8 mouse cellular contexts compared by ENCODE assay signal in the genomic region with DNA sequence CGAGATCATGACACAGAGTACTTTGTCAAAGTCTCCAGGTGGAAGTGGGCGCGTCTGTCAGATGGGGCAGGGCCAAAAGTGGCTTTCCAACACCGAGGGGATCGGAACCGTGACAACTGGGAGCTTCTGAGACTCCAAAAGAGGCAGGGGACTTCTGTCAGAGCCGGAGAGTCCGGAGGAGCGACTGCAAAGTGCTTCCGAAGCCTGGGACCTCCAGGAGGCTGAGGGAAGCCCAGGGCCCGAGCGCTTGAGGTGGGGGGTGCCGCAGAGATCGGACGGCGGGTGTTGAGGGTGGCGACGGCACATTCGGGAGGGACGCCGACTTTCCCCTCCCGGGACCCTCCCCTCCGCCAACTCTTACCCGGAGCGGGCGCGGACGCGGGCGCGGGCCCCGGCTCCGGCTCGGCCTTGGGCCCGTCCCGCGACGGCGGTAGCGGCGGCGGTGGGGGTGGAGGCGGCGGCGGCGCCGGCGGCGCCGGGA. TPM values are rescaled to one million over a fixed set of nuclear protein-coding genes. Genes with fewer than 3 reads are reported as not detected.
DNase-seq lines count a peak whose midpoint lies in the region; ATAC-seq and TF ChIP-seq lines count a peak whose summit lies in the region.

No protein-coding gene starts in this region.

- TF ChIP-seq POLR2A in limb, embryonic 14.5 days (IDR thresholded peaks at IDR 0.05; ENCODE audit: borderline replicate concordance, extremely low read depth, insufficient read depth, insufficient read length), result no peak

- H3K27ac ChIP-seq in left cerebral cortex, adult 2 months, result peak overlapping the region; percentile 66
- H3K27ac ChIP-seq in forebrain, embryonic 16.5 days (ENCODE audit: low read length), result peak overlapping the region; percentile 69
- peak overlapping the region; percentile 61; the same call in 1 of the 2 replicates for H3K27ac ChIP-seq in limb, embryonic 14.5 days (replicated peaks; ENCODE audit: low read depth, low read length)

- peak overlapping the region; percentile 81 for H3K4me3 ChIP-seq in left cerebral cortex, adult 2 months
- H3K4me3 ChIP-seq in forebrain, embryonic 16.5 days (replicated peaks; ENCODE audit: low read length), result peak overlapping the region; percentile 93
- H3K4me3 ChIP-seq in limb, embryonic 14.5 days (replicated peaks; ENCODE audit: low read length), result peak overlapping the region; percentile 93

- peak overlapping the region; percentile 95 for H3K4me2 ChIP-seq in forebrain, embryonic 16.5 days (ENCODE audit: low read length)
- H3K4me2 ChIP-seq in limb, embryonic 14.5 days (replicated peaks; ENCODE audit: low read depth, low read length, severe bottlenecking), result peak overlapping the region; percentile 92

- H3K9me3 ChIP-seq in forebrain, embryonic 16.5 days (ENCODE audit: control insufficient read depth, low read length), result no peaks in the 10 kb centered on the region
- no peaks in the 10 kb centered on the region for H3K9me3 ChIP-seq in limb, embryonic 14.5 days (ENCODE audit: control insufficient read depth, low read length)

- TF ChIP-seq CTCF in left cerebral cortex, adult 2 months (IDR thresholded peaks at IDR 0.05), result no peak

- peaks cover 20% of the 10 kb centered on the region for H3K4me1 ChIP-seq in forebrain, embryonic 16.5 days (replicated peaks; ENCODE audit: control insufficient read depth, insufficient read depth, low read length)
- H3K4me1 ChIP-seq in limb, embryonic 14.5 days (ENCODE audit: control insufficient read depth, insufficient read depth, low read length), result peaks cover 14% of the 10 kb centered on the region

- ATAC-seq in forebrain, embryonic 16.5 days, result peak; percentile 59
- peak; percentile 45 for ATAC-seq in limb, embryonic 14.5 days (ENCODE audit: low FRiP score, low read depth)

- H3K36me3 ChIP-seq in forebrain, embryonic 16.5 days (ENCODE audit: control insufficient read depth, insufficient read depth), result peaks cover 28% of the 10 kb centered on the region
- H3K36me3 ChIP-seq in limb, embryonic 14.5 days (ENCODE audit: control insufficient read depth, insufficient read depth, low read length), result peaks cover 34% of the 10 kb centered on the region
- H3K36me3 ChIP-seq in splenic B cell, adult 2 months (ENCODE audit: control insufficient read depth, insufficient read depth, low read length, poor library complexity, severe bottlenecking), result peaks cover 2% of the 10 kb centered on the region

- whole genome bisulfite sequencing in forebrain, embryonic 16.5 days, result 0% methylated on average over 43 of the region's 50 CpGs
- WGBS in limb, embryonic 14.5 days, result 0% methylated on average over 18 of the region's 50 CpGs

- intact Hi-C loops in left cerebral cortex, adult 2 months (cut with DNase I), result loop anchor here (2.0 kb wide), 1 partner anchor 25 kb away; the partner anchor contains the start of gene Wiz
- intact Hi-C loops in left cerebral cortex, postnatal 14 days (cut with DNase I), result loop anchor here (2.0 kb wide), 1 partner anchor 19 kb away; no protein-coding TSS in a partner anchor

- no peaks in the 10 kb centered on the region for H3K27me3 ChIP-seq in forebrain, embryonic 16.5 days (replicated peaks; ENCODE audit: control insufficient read depth, insufficient read depth, low read length)
- no peaks in the 10 kb centered on the region for H3K27me3 ChIP-seq in limb, embryonic 14.5 days (ENCODE audit: control insufficient read depth, insufficient read depth, low read length)
- H3K27me3 ChIP-seq in splenic B cell, adult 2 months (ENCODE audit: control insufficient read depth, insufficient read depth, low read length, poor library complexity, severe bottlenecking), result no peaks in the 10 kb centered on the region

- DNase-seq in left cerebral cortex, adult 2 months (ENCODE audit: extremely low spot score in 1 of 2, low spot score in 2 of 2), result no peak
- DNase-seq in left cerebral cortex, postnatal 14 days (ENCODE audit: low spot score in 2 of 2), result no peak
- DNase-seq in NIH3T3 (ENCODE audit: low read depth), result peak; percentile 16
- DNase-seq in limb, embryonic 14.5 days (ENCODE audit: low spot score), result no peak
- DNase-seq in splenic B cell, adult 2 months (ENCODE audit: low read depth, low spot score), result peak; percentile 13
- no peak for DNase-seq in adrenal gland, adult 8-10 months
- no peak for DNase-seq in left cerebral cortex, adult 11 months (ENCODE audit: low spot score)

- peak overlapping the region; percentile 93 for H3K9ac ChIP-seq in forebrain, embryonic 16.5 days (replicated peaks; ENCODE audit: low read depth, low read length)
- peak overlapping the region; percentile 97 for H3K9ac ChIP-seq in limb, embryonic 14.5 days (ENCODE audit: low read depth, low read length, severe bottlenecking)

RNA-seq across cellular contexts. Expression of gene Akap8l, which starts 13.5 kb away (rescaled TPM):
- 100 to 1,000 TPM; 230 to 236 TPM for total RNA-seq in left cerebral cortex, adult 2 months (2021)
- 100 to 1,000 TPM; 164 to 175 TPM for total RNA-seq in left cerebral cortex, postnatal 14 days (2021)
- polyA plus RNA-seq in forebrain, embryonic 16.5 days (2015; fragmentation: Nextera tagmentation; extraction: Ambion mirVana), result 132 and 164 TPM in 2 replicates
- 157 and 162 TPM in 2 replicates for polyA plus RNA-seq in limb, embryonic 14.5 days (2012; rRNA removed)
- polyA plus RNA-seq in limb, embryonic 14.5 days (2014; fragmentation: Nextera tagmentation; extraction: Ambion mirVana), result 67.5 and 74.0 TPM in 2 replicates
- total RNA-seq in adrenal gland, adult 8-10 months (2022), result 100 to 1,000 TPM; 105 to 275 (median 189) TPM

RNA-seq across cellular contexts. Expression of gene Wiz, which starts 25.4 kb away (rescaled TPM):
- 10 to 100 TPM; 45.9 to 48.4 TPM for total RNA-seq in left cerebral cortex, adult 2 months (2021)
- total RNA-seq in left cerebral cortex, postnatal 14 days (2021), result 10 to 100 TPM; 78.0 to 85.2 TPM
- 35.7 and 39.1 TPM in 2 replicates for polyA plus RNA-seq in forebrain, embryonic 16.5 days (2015; fragmentation: Nextera tagmentation; extraction: Ambion mirVana)
- polyA plus RNA-seq in limb, embryonic 14.5 days (2012; rRNA removed), result 63.8 and 80.0 TPM in 2 replicates
- 36.0 and 41.1 TPM in 2 replicates for polyA plus RNA-seq in limb, embryonic 14.5 days (2014; fragmentation: Nextera tagmentation; extraction: Ambion mirVana)
- 10 to 100 TPM; 45.4 to 81.3 (median 58.8) TPM for total RNA-seq in adrenal gland, adult 8-10 months (2022)

RNA-seq across cellular contexts. Expression of gene Rasal3, which starts 39.5 kb away (rescaled TPM):
- 1 to 10 TPM; 3.8 to 5.2 TPM for total RNA-seq in left cerebral cortex, adult 2 months (2021)
- total RNA-seq in left cerebral cortex, postnatal 14 days (2021), result 1 to 10 TPM; 3.0 TPM
- 0.57 and 0.73 TPM in 2 replicates for polyA plus RNA-seq in forebrain, embryonic 16.5 days (2015; fragmentation: Nextera tagmentation; extraction: Ambion mirVana)
- polyA plus RNA-seq in limb, embryonic 14.5 days (2012; rRNA removed), result 2.9 and 3.0 TPM in 2 replicates
- 1.9 and 2.0 TPM in 2 replicates for polyA plus RNA-seq in limb, embryonic 14.5 days (2014; fragmentation: Nextera tagmentation; extraction: Ambion mirVana)
- 1 to 10 TPM; 2.2 to 4.0 (median 2.5) TPM for total RNA-seq in adrenal gland, adult 8-10 months (2022)

RNA-seq across cellular contexts. Expression of gene Akap8, which starts 42.8 kb away (rescaled TPM):
- 100 to 1,000 TPM in 1 of 2 experiments, 10 to 100 TPM in 1; 99.6 to 110 TPM for total RNA-seq in left cerebral cortex, adult 2 months (2021)
- total RNA-seq in left cerebral cortex, postnatal 14 days (2021), result 10 to 100 TPM; 75.3 to 84.7 TPM
- polyA plus RNA-seq in forebrain, embryonic 16.5 days (2015; fragmentation: Nextera tagmentation; extraction: Ambion mirVana), result 112 and 123 TPM in 2 replicates
- 108 and 110 TPM in 2 replicates for polyA plus RNA-seq in limb, embryonic 14.5 days (2012; rRNA removed)
- polyA plus RNA-seq in limb, embryonic 14.5 days (2014; fragmentation: Nextera tagmentation; extraction: Ambion mirVana), result 36.9 and 46.9 TPM in 2 replicates
- total RNA-seq in adrenal gland, adult 8-10 months (2022), result 100 to 1,000 TPM in 2 of 4 experiments, 10 to 100 TPM in 2; 60.5 to 149 (median 103) TPM

Comparison
In these comparisons a context has a peak if more than half of its experiments do, and no peak if none do; other contexts are left out.
1. DNase-seq: peak in NIH3T3 (single experiment) and splenic B cell, adult 2 months (single experiment); none in left cerebral cortex, adult 2 months (0 of 2), left cerebral cortex, postnatal 14 days (0 of 2), limb, embryonic 14.5 days (single experiment), adrenal gland, adult 8-10 months (single experiment) and left cerebral cortex, adult 11 months (single experiment).
2. Peak in every context shown above with its lines, with median percentiles within 50 percentile points of each other: H3K27ac ChIP-seq and H3K4me3 ChIP-seq.